Mouse (Mus musculus): ENCODE data around the gene Ttbk2. TPM values are rescaled to one million over a fixed set of nuclear protein-coding genes. Genes with fewer than 3 reads are reported as not detected.

Ttbk2 gene
- total RNA-seq, 2 experiments from 2014 or later: 63.0 to 72.8 TPM

DNA sequence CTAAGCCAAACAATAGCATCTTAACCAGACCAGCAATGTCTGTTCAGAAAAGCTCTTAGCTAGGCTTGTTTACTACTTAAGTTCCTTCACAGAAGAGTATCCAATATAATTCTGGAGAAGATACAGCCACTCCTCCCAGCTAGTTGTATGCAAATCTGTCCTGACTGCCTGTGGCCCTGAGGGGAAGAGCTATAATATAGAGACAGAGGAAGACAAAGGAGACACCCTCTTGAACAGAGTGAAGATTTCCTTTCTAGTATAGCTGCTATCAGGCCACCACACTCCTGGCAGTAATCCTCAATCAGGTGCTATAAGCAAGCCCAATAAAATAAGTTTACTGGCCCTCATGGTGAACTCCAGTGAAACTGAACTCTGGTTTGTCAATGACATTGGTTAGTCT is 88.5 kb downstream of the Ttbk2 start:
- DNase-seq (ENCODE audit: extremely low spot score in 1 of 2, low spot score in 1 of 2): no peak

DNA sequence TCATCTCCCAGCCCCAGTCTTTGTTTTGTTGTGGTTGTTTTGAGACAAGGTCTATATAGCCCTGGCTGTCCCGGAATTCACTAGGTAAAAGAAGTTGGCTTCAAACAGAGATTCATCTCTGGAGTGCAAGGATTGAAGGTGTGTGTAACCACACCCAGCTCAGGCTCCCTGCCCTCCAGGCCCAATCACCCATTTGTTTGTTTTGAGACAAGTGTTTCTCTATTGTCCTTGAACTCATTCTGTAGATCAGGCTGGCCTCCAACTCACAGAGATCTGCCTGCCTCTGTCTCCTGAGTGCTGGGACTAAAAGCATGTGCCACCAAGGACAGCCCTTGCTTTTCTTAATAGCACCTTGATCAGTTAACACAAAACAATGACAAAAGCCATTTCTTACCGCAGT is 102.4 kb downstream of the Ttbk2 start:
- DNase-seq (ENCODE audit: extremely low spot score in 1 of 2, low spot score in 1 of 2): no peak

DNA sequence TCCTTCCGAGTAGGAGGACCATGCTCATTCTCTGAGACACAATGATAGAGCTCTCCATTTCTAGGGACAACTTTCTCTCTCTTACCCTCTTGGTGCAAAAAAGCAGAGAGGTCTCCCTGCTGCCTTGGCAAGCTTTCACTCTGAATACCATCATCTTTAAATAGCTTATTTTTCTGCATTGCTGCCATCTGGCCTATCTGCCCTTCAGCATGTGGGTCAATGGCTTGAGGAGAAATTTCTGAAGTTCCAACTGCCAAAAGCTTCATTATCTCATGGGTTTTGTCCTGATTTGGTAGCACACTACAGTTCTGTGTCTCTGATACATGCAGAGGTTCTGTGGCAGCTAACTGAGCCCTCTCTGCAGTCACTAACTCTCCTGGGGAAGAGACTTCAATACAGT is 104.9 kb downstream of the Ttbk2 start:
- DNase-seq (ENCODE audit: extremely low spot score in 1 of 2, low spot score in 1 of 2): no peak

DNA sequence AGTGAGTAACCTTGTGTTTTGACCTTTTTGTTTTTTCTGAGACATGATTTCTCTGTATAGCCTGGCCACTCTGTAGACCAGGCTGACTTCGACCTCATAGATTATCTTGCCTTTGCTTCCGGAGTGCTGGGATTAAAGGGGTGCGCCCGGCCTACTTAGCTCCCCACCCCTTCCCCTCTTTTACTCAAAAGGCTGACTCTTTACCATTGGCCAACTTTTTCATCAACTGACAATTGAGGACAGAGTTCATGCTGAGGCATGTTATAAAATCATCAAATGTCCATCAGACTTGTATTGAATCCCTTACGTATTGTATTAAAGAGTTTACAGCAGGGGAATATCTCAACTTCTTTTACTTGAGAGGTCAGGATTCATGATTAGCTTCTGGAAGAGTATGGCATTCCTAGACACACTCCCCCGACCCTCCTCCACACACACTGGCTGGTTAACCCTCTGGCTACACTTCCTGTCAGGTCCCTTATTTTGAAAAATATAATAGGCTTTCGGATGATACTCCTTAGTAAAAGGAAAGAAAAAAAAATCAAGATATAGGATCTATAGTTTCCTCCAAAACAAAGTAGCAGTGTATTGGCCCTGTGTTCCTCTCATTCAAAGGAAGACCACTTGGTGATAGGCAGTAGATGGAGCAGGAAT is 118.4 kb downstream of the Ttbk2 start:
- no peak for DNase-seq (ENCODE audit: extremely low spot score in 1 of 2, low spot score in 1 of 2)

DNA sequence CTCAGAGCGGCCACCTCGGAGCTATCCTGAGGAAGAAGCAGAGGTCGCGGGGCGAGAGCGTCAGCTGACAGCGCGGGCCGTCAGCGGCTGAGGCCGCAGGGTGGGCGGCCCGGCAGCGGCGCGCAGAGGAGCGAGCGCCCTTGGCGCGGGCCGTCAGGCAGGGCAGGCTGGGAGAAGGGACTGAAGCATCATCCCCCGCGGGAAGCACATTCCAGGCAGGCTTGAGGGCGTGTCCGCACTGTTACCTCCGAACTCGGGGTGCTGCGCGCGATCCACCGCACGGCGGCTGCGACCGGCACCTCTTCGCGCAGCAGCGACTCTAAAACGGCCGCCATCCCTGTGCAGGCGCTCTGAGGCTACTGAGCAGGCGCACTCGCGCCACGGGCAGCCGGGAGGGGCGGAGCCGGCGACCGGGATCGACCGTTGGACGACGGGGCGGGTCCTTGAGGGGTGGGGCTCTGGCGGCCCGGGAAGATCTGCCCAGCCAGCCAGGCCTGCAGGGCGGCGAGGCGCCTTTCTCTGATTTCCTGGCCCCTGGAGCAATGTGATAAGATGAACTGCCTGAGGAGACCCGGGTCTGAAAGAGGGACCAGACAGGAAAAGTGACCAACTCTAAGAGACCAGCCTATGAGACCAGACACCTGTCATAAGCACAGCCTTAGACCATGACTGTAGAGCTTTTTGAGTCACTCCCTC is 119.1 kb downstream of the Ttbk2 start:
- peak; percentile 78 to 80 for DNase-seq (ENCODE audit: extremely low spot score in 1 of 2, low spot score in 1 of 2)

DNA sequence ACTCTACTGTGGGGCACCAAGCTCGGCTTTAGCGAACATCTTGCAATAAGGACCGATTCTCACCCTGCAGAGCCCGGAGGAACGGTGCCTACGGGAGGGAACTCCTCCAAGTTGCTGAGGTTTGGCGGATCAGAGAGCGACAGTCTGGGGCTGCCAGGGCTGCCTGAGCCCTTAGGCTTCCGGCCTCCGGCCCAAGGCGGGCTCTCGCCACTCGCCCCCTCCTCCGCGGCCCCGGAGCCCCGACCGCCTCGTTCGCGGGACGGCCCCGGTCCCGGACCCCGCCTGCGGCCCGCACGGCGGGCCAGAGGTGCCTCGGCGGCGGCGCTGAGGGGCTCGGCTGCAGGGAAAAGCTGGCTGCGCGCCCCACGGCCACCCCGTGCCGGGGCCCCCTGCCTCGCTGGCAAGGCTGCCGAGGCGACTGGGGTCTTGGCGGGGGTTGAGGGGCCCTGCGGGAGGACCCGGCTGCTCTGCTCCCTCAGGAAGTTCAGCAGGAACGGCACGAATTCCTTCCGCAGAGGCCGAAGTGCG is 119.7 kb downstream of the Ttbk2 start:
- DNase-seq (ENCODE audit: extremely low spot score in 1 of 2, low spot score in 1 of 2): peak in 1 of 2 experiments; percentile 16

DNA sequence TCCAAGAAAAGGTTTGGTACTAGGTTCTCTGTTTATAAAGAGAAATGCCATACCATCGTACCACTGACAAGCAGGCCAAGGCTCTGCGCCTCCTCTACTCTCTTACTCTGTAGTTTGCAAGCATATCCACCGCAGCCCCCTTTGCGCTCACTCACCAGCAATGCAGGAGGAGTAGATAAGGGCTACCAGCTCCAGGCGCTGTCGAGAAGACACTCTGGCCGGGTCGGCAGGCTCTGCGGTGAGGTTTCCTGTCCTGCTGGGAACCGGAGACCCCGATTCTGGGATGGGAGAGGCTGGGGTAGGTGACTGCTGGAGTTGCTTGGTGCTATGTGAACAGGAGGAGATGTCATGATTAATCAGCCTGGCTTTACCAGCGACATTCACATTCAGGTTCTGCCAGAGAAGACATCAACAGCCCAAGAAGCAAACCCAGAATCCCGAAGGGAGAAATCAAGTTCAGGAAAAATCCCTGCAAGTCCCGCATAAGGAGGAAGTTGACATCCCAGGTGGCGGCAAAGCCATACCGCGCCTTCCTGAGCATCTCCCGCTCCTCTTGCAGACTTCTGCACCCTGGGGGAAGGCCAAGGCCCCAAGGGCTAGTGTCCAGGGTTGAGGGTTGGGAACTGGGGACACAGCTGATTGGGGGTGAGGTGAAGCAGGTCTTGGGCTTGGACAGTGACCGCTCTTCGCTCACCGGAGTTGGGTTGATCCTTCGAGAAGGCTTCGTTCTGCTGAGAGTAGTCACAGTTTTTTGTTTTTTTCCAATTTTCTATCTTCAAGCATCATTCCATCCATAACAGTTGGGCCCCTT is 120.4 kb downstream of the Ttbk2 start:
- peak in 1 of 2 experiments; percentile 16 for DNase-seq (ENCODE audit: extremely low spot score in 1 of 2, low spot score in 1 of 2)

DNA sequence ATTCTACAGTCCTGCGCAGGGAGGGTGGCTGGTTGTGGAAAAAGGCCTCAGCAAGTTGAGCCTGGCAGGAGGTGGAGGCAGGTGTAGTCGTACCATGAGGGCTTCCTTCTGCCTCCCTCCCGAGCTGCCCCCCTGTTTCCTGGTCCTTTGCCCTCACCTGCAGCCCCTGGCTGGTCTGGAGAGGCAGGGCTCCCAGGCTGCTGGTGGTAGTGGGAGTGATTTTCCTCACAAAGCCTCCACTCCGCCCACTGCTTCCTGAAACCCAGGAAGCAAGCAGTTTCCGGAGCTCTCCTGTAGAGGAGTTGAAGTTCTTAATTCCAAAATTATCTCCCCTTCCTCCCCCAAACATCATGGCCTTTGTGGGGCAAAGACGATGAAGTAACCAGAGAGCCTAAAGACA is 126.2 kb downstream of the Ttbk2 start:
- no peak for DNase-seq (ENCODE audit: extremely low spot score in 1 of 2, low spot score in 1 of 2)

DNA sequence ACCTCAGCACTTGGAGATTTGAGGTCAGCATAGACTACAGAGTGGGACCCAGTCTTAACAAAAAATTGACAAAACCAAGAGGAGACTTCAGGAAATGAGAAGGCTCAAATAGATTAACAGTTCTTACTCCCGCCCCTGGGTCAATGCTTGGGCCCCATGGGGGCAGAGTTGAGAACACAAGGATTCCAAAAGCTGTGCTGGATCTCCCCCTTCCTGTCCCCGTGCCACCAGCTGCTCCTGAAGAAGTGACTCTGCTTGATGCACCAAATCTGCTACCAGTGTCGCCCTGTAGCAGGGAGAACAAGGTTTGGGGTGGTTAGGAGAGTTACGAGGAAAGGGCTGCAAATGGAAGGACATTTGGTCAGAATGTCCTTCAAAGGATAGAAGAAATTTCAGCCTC is 126.8 kb downstream of the Ttbk2 start:
- DNase-seq (ENCODE audit: extremely low spot score in 1 of 2, low spot score in 1 of 2): no peak

DNA sequence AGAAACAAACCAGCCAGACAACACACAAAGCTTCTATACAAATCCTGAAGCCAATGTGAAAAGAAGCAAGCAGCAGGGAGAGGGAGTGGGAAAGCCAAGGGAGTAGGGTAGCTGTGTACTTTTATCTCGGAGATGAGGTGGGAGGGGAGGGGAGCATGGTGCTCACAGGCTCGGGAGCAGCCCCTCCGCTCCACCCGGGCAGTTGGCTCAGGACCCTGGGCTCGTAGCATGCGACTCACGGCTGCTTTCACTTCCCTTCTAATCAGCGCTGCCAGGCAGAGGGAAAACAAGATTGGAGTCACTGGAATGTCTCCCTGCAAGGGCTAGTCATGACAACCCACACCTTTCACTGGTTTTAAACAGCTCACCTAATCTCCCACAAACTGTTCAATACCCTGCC is 127.9 kb downstream of the Ttbk2 start:
- no peak for DNase-seq (ENCODE audit: extremely low spot score in 1 of 2, low spot score in 1 of 2)

DNA sequence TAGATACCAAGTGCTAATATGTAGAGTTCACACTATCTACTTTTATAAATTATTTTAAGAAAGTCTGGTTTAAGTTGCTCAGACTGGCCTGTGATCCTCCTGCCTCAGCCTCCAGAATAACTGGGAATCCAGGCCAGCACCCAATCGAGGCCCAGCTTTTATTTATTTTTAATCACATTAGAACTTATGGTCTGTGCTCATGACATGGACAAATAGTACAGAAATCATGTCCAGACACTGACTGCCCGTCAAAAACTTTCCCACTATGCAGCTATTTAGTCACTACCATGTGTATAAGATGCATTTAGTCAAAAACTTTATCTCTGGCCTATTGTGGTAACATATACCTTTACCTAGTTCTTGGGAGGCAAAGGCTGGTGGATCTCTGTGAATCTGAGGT is 128.5 kb downstream of the Ttbk2 start:
- DNase-seq (ENCODE audit: extremely low spot score in 1 of 2, low spot score in 1 of 2): no peak

DNA sequence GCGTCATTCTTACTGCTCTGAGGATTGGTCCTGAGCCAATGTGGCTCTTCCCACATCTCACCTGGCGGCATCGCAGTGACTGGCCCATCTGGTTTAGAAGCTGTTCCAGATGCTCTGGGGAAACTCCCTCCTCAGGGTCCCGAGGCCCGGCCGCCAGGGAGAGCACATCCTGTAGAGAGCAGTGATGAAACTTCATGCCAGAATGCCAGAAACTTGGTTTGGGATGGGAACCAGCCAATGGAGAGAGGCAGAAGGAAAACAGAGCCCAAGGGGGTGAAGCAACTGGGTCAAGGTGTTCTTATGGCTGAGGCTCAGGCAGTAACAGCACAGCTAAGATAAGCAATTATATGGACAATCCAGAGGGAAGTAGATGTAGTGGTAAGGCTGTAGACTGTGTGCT is 129.6 kb downstream of the Ttbk2 start:
- no peak for DNase-seq (ENCODE audit: extremely low spot score in 1 of 2, low spot score in 1 of 2)

DNA sequence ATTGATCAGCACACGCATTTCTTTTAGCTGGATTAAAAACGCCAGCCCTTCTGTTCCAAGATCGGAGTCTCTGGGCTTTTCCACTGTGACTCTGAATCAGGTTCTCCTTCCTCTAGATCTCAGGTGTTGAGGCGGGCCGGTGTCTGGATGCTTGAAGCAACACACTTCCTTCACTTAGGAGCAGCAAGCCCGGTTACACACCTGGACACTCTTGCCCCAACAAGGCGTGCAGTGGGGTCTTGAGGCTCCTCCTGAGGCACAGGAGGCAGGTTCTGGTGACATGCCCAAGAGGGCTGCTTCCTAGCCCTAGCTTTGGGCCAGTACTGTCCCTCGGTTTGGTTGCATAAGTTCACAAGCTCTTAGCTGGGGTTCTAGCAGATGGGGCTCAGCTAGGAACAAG is 131.9 kb downstream of the Ttbk2 start:
- no peak for DNase-seq (ENCODE audit: extremely low spot score in 1 of 2, low spot score in 1 of 2)

DNA sequence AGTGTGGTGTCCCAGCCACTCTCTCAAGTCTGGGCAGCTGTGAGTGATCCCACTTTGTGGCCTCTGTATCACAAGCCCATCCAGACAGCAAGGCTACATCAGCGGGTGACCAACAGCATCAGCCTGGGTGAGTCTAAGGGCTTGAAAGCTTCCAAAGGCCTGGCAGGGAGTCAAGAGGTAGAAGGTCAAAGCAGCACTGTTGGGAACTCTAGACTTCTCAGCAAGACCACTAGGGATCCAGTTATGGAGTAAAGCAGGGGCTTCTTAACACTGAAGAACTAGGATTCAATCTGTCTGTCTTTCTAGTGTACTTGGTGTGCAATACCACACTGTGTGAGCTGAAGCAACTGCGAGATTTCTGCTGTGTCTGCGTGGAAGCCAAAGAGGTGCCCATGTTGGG is 137.0 kb downstream of the Ttbk2 start:
- DNase-seq (ENCODE audit: extremely low spot score in 1 of 2, low spot score in 1 of 2): no peak

DNA sequence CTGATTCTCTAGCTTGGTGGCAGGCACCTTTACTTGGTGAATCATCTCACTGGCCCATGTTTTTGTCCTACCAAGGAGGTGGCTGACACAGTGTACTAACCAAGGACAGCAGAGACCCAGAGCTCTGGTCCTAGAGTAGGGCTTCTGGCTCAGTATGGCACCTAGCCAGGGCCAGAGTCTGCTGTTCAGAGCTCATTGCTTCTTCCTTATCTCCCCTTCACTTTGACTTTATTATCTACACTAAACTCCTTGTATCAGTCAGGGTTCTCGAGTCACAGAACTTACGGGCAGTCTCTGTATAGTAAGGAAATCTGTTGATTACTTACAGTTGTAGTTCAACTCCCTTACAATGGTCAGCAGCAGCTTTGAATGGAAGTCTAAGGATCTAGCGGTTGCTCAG is 139.5 kb downstream of the Ttbk2 start:
- no peak for DNase-seq (ENCODE audit: extremely low spot score in 1 of 2, low spot score in 1 of 2)

DNA sequence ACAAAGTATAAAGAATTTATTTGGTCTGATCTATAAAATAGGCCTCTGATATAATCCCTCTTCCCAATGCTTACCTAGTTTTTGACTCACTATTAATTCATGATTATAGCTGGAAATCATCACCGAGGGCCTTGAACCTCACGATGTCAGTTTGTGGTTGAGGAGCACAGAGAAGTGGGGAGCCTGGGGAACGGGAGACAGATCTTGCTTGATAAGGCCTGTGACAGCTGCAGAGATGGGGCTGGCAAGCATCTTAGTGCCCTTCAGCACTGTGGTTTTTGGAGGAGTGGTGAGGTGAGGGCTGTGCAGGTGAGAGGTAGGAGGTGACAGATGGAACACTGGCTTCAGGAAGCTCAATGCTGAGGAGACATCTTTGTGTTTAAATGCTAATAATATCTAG is 140.2 kb downstream of the Ttbk2 start:
- DNase-seq (ENCODE audit: extremely low spot score in 1 of 2, low spot score in 1 of 2): no peak

DNA sequence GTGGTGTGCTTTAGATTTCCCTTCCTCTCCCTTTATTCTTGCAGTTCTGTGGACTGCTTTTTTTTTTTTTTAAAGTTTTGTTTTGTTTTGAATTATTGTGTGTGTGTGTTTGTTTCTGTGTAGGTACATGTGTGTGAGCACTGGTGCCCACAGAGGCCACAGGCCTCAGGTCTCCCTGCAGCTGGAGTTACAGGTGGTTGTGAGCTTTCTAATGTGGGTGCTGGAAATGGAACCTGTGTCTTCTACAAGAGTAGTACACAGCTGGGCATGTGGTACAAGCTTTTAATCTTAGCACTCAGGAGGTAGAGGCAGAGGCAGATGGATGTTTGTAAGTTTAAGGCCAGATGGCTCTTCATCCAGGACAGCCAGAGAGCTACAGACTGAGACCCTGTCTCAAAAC is 143.4 kb downstream of the Ttbk2 start:
- no peak for DNase-seq (ENCODE audit: extremely low spot score in 1 of 2, low spot score in 1 of 2)

DNA sequence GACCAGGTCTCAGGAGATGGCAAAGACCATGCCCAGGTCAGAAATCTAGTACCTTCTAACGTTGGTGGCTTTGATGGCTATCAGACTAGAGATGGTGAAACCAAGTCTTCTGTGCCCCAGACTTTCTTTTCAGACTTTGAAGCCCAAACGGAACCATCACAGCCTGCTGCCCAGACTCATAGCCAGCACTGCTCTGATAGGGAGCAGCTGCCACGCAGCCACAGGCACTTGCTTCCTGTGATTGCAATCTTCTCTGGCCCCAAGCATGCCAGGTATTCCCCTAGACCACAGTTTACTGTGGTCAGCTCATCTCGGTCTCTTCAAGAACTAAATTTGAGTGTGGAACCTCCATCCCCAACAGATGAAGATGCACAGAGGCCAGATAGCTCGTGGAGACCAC is 147.7 kb downstream of the Ttbk2 start:
- no peak for DNase-seq (ENCODE audit: extremely low spot score in 1 of 2, low spot score in 1 of 2)

DNA sequence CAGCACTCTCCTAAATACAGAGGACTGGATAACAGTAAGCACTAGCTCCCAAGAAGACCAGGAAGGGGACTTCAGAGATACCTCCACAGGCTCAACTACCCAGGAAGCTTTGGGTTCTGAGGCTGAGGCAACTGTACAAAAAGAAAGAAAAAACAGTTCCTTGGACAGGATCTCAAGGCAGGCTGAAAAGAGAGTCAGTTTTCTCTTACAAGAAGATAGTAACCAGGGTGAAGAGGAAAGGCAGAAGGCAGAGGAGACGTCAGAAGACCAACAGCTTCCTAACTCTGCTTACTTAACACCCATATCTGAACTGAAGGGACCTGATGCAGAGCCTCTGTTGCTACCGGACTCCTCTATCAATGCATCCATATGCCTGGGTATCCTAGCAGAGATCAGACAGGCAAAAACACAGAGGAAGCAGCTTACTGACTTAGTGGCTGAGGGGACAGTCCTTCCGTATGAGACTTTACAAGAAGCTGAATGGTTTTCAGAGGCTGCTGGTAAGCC is 150.0 kb downstream of the Ttbk2 start:
- no peak for DNase-seq (ENCODE audit: extremely low spot score in 1 of 2, low spot score in 1 of 2)

DNA sequence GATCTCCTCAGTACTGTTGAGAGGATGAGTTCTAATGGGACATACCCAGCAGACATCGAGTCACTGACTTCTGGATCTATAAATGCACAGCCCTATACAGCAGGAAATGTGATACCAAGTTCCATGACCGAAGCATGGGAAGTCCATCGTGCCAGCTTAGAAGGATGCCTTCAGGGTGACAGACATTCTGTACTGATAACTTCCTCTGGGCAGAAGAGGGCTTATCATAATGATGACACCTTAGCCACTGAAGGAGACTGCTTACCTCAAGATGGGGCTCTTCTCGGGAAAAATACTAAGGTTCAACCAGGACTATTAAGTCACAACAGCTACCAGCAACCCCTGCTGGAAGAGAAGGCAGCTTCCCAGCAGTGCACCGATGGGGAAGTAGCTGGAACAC is 152.6 kb downstream of the Ttbk2 start:
- no peak for DNase-seq (ENCODE audit: extremely low spot score in 1 of 2, low spot score in 1 of 2)
